Mouse (Mus musculus) mouse trophoblast stem cell (cell line): Measurements from ENCODE around the gene Pgbd5.

Experiments
- in situ Hi-C, 2 experiments: fragments of 300-500 bp; cut with MseI, MboI; formaldehyde crosslinking; loops; 2 replicates in 1 of 2; 3 replicates in 1 of 2; pipeline ENCODE4 v1.15.1; 2025

Pgbd5 gene

DNA sequence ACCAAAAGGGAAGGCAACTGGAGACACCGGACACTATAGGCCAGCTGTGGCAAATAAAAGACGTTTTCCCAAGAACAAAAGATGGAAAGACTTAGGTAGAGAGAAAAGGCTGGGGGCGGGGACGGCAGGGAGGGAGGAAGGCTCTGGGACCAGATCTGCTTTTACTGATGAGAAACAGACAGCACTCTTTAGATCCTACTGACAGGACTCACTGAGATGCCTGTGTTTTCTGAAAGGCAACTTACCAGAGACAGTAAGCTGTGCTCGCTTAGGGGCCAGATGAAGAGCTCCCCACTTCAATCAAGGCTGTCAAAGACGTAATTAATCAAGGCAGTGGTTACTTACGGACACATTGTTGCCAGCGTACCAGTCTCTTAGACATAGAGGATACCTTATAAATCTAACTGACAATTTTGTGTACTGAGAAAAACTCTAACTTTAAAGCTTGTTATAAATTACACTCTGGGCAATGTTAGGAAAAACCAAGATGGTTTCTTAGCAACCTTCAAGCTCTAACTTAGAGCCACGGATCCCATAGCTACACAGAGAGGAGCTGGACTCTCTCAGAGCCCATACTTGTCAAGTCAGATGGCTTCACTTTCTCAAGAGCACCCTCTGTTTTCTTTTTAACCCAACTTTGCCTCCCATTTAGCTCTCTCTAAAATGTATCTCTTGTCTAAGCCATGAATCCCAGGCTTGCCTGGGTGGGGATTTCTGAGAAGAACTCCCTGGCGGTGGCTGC lies 47.0 kb downstream of the Pgbd5 start:
- in situ Hi-C loops, result no loop called here

GRCm38 (mm10) chr8:124391191-124391590 lies 48.3 kb downstream of the Pgbd5 start:
- in situ Hi-C loops, result no loop called here

- in situ Hi-C loops, result no loop called here
Measured at GRCm38 (mm10) chr8:124389495-124389894, 50.0 kb downstream of the Pgbd5 start.

- in situ Hi-C loops, result no loop called here
Measured at GRCm38 (mm10) chr8:124386225-124386899, 53.1 kb downstream of the Pgbd5 start.

GRCm38 (mm10) chr8:124384336-124384735 lies 55.1 kb downstream of the Pgbd5 start:
- in situ Hi-C loops, result no loop called here

GRCm38 (mm10) chr8:124382235-124382634 lies 57.2 kb downstream of the Pgbd5 start:
- in situ Hi-C loops, result no loop called here

DNA sequence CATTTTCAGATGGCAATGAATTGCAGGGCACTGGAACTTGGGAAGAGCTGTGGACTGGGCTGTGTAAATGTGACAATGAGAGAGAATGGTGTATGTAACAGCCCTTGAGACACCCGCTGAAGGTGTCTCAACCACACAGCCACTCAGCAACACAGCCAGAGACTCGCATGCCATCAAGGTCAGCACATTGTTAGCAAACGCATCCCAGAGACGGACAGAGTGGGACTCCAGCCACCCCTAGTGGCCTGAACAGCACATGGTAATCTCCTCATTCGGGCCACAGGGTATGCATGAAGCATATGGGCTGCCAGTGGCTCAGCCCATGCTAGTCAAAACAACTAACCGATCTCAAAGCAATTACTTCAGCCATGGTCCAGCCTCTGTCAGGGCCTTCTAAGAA lies 60.2 kb downstream of the Pgbd5 start:
- in situ Hi-C loops, result no loop called here

GRCm38 (mm10) chr8:124376406-124376805 lies 63.1 kb downstream of the Pgbd5 start:
- in situ Hi-C loops, result no loop called here

- in situ Hi-C loops, result no loop called here
Measured at GRCm38 (mm10) chr8:124375727-124376126, 63.7 kb downstream of the Pgbd5 start.

DNA sequence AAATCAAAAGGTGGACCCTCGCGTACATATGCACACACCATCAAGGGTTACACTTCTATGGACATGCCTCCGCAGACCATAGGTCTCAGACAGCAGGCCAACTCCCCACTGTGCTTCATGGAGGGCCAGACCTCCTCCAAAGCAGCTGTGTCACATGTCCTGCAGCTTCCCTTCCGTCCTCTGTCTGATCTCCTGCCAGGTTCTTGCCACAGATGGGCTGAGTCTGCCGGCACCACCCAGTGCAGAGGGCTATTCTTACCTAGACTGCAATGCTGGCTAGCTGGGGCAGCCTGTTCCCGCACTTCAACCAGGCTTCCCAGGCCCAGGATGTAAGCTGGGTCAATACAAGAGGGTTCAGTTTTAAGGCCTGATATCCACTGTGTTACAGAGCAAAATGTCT lies 64.3 kb downstream of the Pgbd5 start:
- in situ Hi-C loops, result no loop called here

- in situ Hi-C loops, result no loop called here
Measured at GRCm38 (mm10) chr8:124373753-124374152, 65.7 kb downstream of the Pgbd5 start.

DNA sequence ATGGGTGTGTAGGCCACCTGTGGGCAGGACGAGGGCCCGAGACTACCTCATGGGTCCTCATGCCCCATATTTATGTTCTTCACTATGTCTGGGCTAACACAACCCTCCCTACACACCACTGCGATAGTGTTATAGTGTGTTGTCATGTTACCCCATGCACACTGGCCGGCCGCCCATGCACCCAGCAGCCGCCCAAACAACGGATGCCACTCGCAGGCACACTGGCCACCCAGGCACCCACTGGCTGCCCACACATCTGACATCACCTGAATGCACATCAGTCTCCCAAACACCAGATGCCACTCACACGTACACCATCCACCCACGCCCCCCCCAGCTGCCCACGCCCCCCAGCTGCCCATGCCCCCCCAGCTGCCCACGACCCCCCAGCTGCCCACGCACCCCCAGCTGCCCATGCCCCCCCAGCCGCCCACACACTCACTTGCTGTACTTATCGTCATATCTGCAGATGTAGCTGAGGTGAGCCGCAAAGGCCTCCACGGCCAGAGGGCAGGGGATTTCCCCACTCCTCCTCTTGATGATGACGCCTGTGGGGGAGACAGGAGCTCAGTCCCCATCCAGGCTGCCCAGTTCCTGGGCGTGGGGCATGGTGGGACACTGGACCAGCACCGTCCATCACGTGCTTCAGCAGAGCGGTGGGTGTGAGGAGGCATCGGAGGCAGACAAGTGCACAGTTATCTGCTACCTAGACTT lies 67.9 kb downstream of the Pgbd5 start:
- in situ Hi-C loops, result no loop called here

DNA sequence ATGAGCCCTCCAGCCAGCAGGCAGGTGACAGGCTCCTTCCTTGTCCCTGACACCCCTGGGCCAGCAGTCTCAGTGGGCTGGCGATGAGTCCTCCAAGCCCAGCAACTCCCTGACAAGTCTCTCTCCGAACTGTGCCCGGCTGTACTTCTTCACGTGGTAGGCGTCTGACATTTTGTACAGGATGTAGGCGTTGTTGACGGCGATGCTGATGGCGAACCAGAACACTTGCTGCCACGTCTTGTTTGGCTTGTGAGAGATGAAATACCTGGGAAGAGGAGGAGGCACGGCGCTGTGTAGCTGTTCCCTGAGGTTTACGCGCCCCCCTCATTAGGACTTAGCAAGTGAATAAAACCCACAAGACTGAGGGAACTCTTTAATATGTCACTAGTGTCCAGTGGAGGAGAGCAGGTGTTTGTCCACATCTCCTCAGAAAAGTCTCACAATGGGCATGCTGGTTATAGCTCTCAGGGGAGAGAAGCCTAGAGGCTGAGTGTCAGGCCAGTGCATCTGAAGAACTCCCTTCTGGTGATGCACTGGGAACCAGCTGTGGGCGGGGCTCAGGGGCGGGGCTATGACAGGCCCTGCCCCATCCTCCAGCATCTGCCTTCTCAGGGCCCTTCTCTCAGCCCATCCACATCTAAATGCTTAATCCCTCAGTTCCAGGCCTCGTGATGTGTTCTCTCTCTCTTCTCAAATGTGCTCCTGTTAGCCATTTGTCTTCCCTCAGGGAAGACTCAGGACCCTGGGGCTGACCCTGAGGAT lies 68.9 kb downstream of the Pgbd5 start:
- in situ Hi-C loops, result no loop called here

DNA sequence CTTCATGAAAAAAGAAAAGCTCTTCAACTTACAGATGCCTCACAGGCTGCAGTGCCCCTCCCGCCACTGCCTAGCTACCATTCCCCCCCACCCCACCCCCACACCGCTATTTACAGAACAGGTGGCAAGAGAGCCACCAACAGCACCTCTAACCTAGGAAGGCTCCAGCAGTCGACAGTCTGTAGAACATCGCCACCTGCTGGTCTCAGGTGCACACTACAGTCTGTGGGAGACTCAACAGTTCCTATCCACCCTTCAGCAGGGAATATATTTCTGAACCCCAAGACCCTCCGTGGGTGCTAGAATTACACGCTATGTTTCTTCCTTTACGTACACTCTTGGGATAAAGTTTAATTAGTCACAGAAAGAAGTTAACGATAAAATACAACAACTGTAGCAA lies 71.2 kb downstream of the Pgbd5 start:
- in situ Hi-C loops, result no loop called here

DNA sequence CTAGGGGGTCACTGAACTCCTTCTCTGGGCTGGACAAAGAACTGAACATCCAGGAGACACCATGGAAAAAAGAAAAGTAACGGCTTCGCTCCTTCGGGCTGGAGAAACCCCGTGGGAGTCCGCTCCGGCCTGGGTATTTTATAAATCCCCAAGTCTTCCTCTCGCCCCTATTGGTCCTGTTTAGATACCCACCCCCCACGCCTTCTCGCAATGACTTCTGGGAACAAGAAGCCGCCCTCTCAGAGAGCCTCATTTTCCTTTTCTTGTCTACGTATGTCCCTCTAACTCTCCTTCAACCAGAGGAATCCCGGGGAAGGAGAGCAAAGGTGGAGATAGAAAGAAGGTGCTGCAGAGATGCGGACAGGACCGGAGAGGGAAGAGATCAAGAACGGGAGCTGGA lies 76.1 kb downstream of the Pgbd5 start:
- in situ Hi-C loops, result no loop called here

GRCm38 (mm10) chr8:124362589-124362988 lies 76.9 kb downstream of the Pgbd5 start:
- in situ Hi-C loops, result no loop called here

- in situ Hi-C loops, result no loop called here
Measured at GRCm38 (mm10) chr8:124361773-124362427, 77.6 kb downstream of the Pgbd5 start.

DNA sequence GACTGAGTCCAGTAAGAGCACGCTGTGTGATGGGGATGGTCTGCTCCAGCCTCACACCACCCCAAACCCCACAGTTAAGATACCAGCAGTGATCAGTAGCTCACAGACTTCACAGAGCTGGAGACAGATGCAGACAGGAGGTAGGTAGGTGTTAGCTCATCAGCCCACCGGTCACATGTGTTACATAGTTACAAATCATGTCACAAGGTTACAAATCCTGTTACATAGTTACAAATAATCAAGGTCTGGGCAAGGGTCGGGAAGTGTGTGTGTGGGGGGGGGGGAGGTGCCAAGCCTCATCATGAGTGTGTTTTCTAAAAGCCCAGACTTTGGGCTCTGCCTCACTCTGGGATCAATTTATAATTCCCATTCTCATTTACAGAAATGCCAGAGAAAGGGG lies 78.5 kb downstream of the Pgbd5 start:
- in situ Hi-C loops, result no loop called here

GRCm38 (mm10) chr8:124351636-124352035 lies 87.8 kb downstream of the Pgbd5 start:
- in situ Hi-C loops, result loop anchor here (5.0 kb wide), 2 partner anchors 294 to 299 kb away; no protein-coding TSS in a partner anchor

DNA sequence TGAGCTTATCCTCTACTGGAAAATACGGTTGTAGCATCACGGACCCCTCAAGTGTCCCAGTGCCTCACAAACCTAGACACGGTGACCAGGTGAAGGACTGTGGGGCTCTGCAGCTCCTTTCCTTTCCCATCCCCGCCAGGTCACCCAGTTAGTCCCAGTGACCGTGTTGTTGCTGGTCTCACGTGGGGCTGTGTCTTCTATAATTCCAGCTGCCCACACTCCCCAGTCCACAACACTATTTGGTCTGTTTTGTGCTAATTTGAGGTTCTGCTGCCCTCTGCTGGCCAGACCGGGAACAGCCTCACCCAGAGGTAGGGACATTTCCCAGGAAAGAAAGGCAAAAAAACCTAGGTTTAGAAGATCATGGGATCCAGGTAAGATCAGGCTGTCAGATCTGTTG lies 89.8 kb downstream of the Pgbd5 start:
- in situ Hi-C loops, result loop anchor here (5.0 kb wide), 2 partner anchors 292 to 297 kb away; no protein-coding TSS in a partner anchor

DNA sequence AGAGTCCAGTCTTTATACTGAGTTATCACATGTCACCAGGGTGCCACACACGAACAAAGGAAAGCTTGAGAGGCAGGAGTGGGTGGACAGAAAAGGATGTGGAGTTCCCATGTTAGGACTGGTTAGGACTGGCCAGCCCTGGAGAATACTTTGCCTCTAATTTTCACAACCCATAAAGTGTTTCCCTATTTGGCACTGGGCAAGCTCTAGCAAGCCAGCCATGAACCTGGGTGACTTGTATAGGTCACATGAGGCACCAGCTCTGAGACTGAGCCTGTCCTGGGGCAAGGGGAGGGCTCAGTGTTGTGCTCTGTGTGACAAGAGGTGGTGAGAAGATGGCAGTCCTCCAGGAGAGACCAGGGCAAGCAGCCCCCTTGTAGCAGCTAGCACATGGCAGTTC lies 91.4 kb downstream of the Pgbd5 start:
- in situ Hi-C loops, result no loop called here
